Mouse (Mus musculus) CH12.LX (cell line): Measurements from ENCODE around the gene Stox1. TPM values are rescaled to one million over a fixed set of nuclear protein-coding genes. Genes with fewer than 3 reads are reported as not detected.

Experiments
- DNase-seq: peaks from one replicate; pipeline ENCODE4 v3.0.0-alpha.2; 2013; ENCODE audit errors: extremely low read depth
- H3K27ac ChIP-seq: 2 replicates; pipeline ENCODE4 v1.5.1; 2012; ENCODE audit warnings: low read depth, mild to moderate bottlenecking, control low read depth, moderate library complexity; ENCODE audit not compliant: insufficient read depth
- H3K27me3 ChIP-seq: replicated peaks from 2 replicates; pipeline ENCODE3; 2012; ENCODE audit warnings: inconsistent platforms
- H3K36me3 ChIP-seq, 2 experiments: replicated peaks in 1 of 2; 2 replicates each; pipeline versions ENCODE3 to v1.6.1; 2012; ENCODE audit warnings: inconsistent platforms in 1 of 2, low read length in 1 of 2, mild to moderate bottlenecking in 1 of 2, mixed read lengths in 1 of 2, moderate library complexity in 1 of 2; ENCODE audit not compliant: control insufficient read depth in 1 of 2, insufficient read depth in 1 of 2
- H3K4me1 ChIP-seq, 2 experiments: 2 replicates each; pipeline ENCODE4 v1.6.1; 2012; ENCODE audit warnings: inconsistent platforms in 1 of 2, moderate library complexity in 1 of 2; ENCODE audit not compliant: insufficient read depth in 2 of 2, control insufficient read depth in 1 of 2
- H3K4me2 ChIP-seq: 2 replicates; pipeline ENCODE4 v1.6.1; 2012; ENCODE audit warnings: low read depth, mild to moderate bottlenecking, control low read depth; ENCODE audit not compliant: poor library complexity, insufficient read depth, severe bottlenecking
- H3K4me3 ChIP-seq, 3 experiments: fragments of 150-350 bp in 1 of 3; sonication (generic) in 1 of 3; replicated peaks in 1 of 3; 2 replicates each; pipeline versions ENCODE3 to v1.5.1; 2011 to 2012; ENCODE audit warnings: low read depth in 2 of 3, low read length in 2 of 3, mild to moderate bottlenecking in 2 of 3, moderate library complexity in 2 of 3, control low read depth in 1 of 3, improper control_type of control experiment in 1 of 3, inconsistent platforms in 1 of 3, mixed read lengths in 1 of 3; ENCODE audit not compliant: poor library complexity in 1 of 3
- H3K79me2 ChIP-seq: replicated peaks from 2 replicates; pipeline ENCODE4 v1.6.1; 2012; ENCODE audit warnings: mild to moderate bottlenecking, moderate library complexity; ENCODE audit not compliant: control insufficient read depth, poor library complexity, insufficient read depth, severe bottlenecking; ENCODE audit errors: extremely low read depth
- H3K9ac ChIP-seq: 2 replicates; pipeline ENCODE4 v1.6.1; 2012; ENCODE audit warnings: low read depth, mild to moderate bottlenecking, control low read depth, moderate library complexity; ENCODE audit not compliant: insufficient read depth
- H3K9me3 ChIP-seq: replicated peaks from 2 replicates; pipeline ENCODE3; 2012; ENCODE audit warnings: low read length, inconsistent platforms, mixed read lengths
- BHLHE40 ChIP-seq: IDR thresholded peaks from 2 replicates; pipeline ENCODE4 v1.6.1; 2011; ENCODE audit warnings: mild to moderate bottlenecking, low read depth, low read length, improper control_type of control experiment
- CHD1 ChIP-seq: IDR thresholded peaks from 2 replicates; pipeline ENCODE4 v1.6.1; 2012; ENCODE audit warnings: low read depth, low read length, improper control_type of control experiment, inconsistent platforms
- CHD2 ChIP-seq: IDR thresholded peaks from 2 replicates; pipeline ENCODE4 v1.6.1; 2011; ENCODE audit warnings: low read length, improper control_type of control experiment
- CTCF ChIP-seq, 2 experiments: IDR thresholded peaks in 1 of 2; conservative IDR thresholded peaks in 1 of 2; 2 replicates each; pipeline ENCODE4 v1.5.1; 2011 to 2012; ENCODE audit warnings: low read depth in 2 of 2, low read length in 2 of 2, improper control_type of control experiment in 1 of 2, inconsistent platforms in 1 of 2, mild to moderate bottlenecking in 1 of 2, moderate library complexity in 1 of 2
- E2F4 ChIP-seq: IDR thresholded peaks from 2 replicates; pipeline ENCODE4 v1.6.1; 2011; ENCODE audit warnings: low read depth, low read length, improper control_type of control experiment; ENCODE audit not compliant: insufficient replicate concordance
- ELF1 ChIP-seq: IDR thresholded peaks from 2 replicates; pipeline ENCODE4 v1.6.1; 2014; ENCODE audit warnings: low read depth, mild to moderate bottlenecking, inconsistent platforms, low read length, improper control_type of control experiment
- EP300 ChIP-seq: IDR thresholded peaks from 2 replicates; pipeline ENCODE4 v1.6.1; 2011; ENCODE audit warnings: low read length, improper control_type of control experiment
- GABPA ChIP-seq: IDR thresholded peaks from 2 replicates; pipeline ENCODE4 v1.6.1; 2012; ENCODE audit warnings: low read depth, low read length, improper control_type of control experiment, inconsistent platforms; ENCODE audit not compliant: insufficient replicate concordance
- HCFC1 ChIP-seq: IDR thresholded peaks from 2 replicates; pipeline ENCODE4 v1.6.1; 2012; ENCODE audit warnings: low read depth, mild to moderate bottlenecking, inconsistent platforms, low read length, improper control_type of control experiment
- IRF4 ChIP-seq: IDR thresholded peaks from 2 replicates; pipeline ENCODE4 v1.6.1; 2014; ENCODE audit warnings: low read depth, mild to moderate bottlenecking, inconsistent platforms, low read length, improper control_type of control experiment
- JUND ChIP-seq: conservative IDR thresholded peaks from 2 replicates; pipeline ENCODE4 v1.6.1; 2011; ENCODE audit warnings: low read depth, low read length, improper control_type of control experiment
- MAZ ChIP-seq: IDR thresholded peaks from 2 replicates; pipeline ENCODE4 v1.6.1; 2012; ENCODE audit warnings: low read depth, mild to moderate bottlenecking, inconsistent platforms, low read length, improper control_type of control experiment, moderate library complexity
- MEF2A ChIP-seq: IDR thresholded peaks from 2 replicates; pipeline ENCODE4 v1.6.1; 2014; ENCODE audit warnings: low read depth, mild to moderate bottlenecking, inconsistent platforms, low read length, improper control_type of control experiment, borderline replicate concordance
- MXI1 ChIP-seq: IDR thresholded peaks from 2 replicates; pipeline ENCODE4 v1.6.1; 2011; ENCODE audit warnings: mild to moderate bottlenecking, low read depth, low read length, improper control_type of control experiment
- MYC ChIP-seq: IDR thresholded peaks from 2 replicates; pipeline ENCODE4 v1.6.1; 2011; ENCODE audit warnings: low read depth, mild to moderate bottlenecking, improper control_type of control experiment, low read length
- NRF1 ChIP-seq: IDR thresholded peaks from 2 replicates; pipeline ENCODE4 v1.6.1; 2014; ENCODE audit warnings: low read depth, mild to moderate bottlenecking, inconsistent platforms, low read length, improper control_type of control experiment, moderate library complexity
- POLR2AphosphoS2 ChIP-seq: IDR thresholded peaks from 2 replicates; pipeline ENCODE4 v1.6.1; 2011; ENCODE audit warnings: low read depth, low read length, improper control_type of control experiment
- RAD21 ChIP-seq: IDR thresholded peaks from 2 replicates; pipeline ENCODE4 v1.6.1; 2011; ENCODE audit warnings: low read depth, mild to moderate bottlenecking, low read length, improper control_type of control experiment, moderate library complexity
- SMC3 ChIP-seq: IDR thresholded peaks from 2 replicates; pipeline ENCODE4 v1.6.1; 2011; ENCODE audit warnings: low read depth, low read length, improper control_type of control experiment
- TCF12 ChIP-seq: IDR thresholded peaks from 2 replicates; pipeline ENCODE4 v1.6.1; 2014; ENCODE audit warnings: low read depth, mild to moderate bottlenecking, inconsistent platforms, low read length, improper control_type of control experiment
- UBTF ChIP-seq: IDR thresholded peaks from 2 replicates; pipeline ENCODE4 v1.6.1; 2012; ENCODE audit warnings: low read depth, mild to moderate bottlenecking, inconsistent platforms, low read length, improper control_type of control experiment, moderate library complexity
- USF1 ChIP-seq: IDR thresholded peaks from 2 replicates; pipeline ENCODE4 v1.6.1; 2014; ENCODE audit warnings: low read depth, mild to moderate bottlenecking, inconsistent platforms, low read length, improper control_type of control experiment
- USF2 ChIP-seq: conservative IDR thresholded peaks from 2 replicates; pipeline ENCODE4 v1.6.1; 2011; ENCODE audit warnings: low read depth, low read length, improper control_type of control experiment
- ZMIZ1 ChIP-seq: IDR thresholded peaks from 2 replicates; pipeline ENCODE4 v1.6.1; 2012; ENCODE audit warnings: low read depth, mild to moderate bottlenecking, inconsistent platforms, low read length, improper control_type of control experiment
- dilution Hi-C: fragments of 300-500 bp; cut with MboI; formaldehyde crosslinking; loops from 2 replicates; pipeline ENCODE4 v1.14.3; 2020; ENCODE audit warnings: low sequenced_read_pairs; ENCODE audit not compliant: extremely low pct_unique_long_range_greater_than_20kb, extremely low pct_ligation_motif_present
- in situ Hi-C: fragments of 300-500 bp; cut with MboI; formaldehyde crosslinking; loops from 3 replicates; pipeline ENCODE4 v1.14.3; 2019; ENCODE audit warnings: low sequenced_read_pairs, low pct_ligation_motif_present, low pct_unique_long_range_greater_than_20kb, mixed read lengths
- polyA plus RNA-seq: library from polyadenylated mRNA; unstranded; fragments of >175 nt; gene quantifications from 2 replicates; pipeline ENCODE4 v1.2.1, GENCODE M21; 2012; ENCODE audit warnings: low read depth; ENCODE audit not compliant: insufficient read length
- total RNA-seq, 2 experiments: library from RNA; depleted of rRNA; stranded (reverse); fragments of 300-350 nt in 1 of 2; fragments of >200 nt in 1 of 2; gene quantifications; 2 replicates each; pipeline ENCODE4 v1.2.3; 2012 to 2014

Gene Stox1
- total RNA-seq (2012; rRNA removed), result 0.17 TPM in 2 replicates
- not detected in 2 replicates for total RNA-seq (2014; rRNA removed)
- polyA plus RNA-seq, result not detected in 2 replicates

GRCm38 (mm10) chr10:62725771-62726687 is at the start of gene Stox1:
Gene Stox1 (minus strand): TSS chr10:62726128.
- no peak within 1 kb of the TSS for H3K27ac ChIP-seq
- DNase-seq, result peak; percentile 36
- peak within 1 kb of the TSS; percentile 88 for H3K4me2 ChIP-seq
- peaks cover 17% of the 10 kb centered on the region for H3K27me3 ChIP-seq
- peaks cover 3 to 14% of the 10 kb centered on the region in 2 experiments; a peak in 3 of 4 replicates for H3K4me1 ChIP-seq
- dilution Hi-C loops, result no loop called here
- peak within 1 kb of the TSS; percentile 49; the same call in 1 of the 2 replicates for H3K9ac ChIP-seq
- H3K36me3 ChIP-seq, result no peaks in the 10 kb centered on the region
- H3K79me2 ChIP-seq, result no peaks in the 10 kb centered on the region
- H3K9me3 ChIP-seq, result no peaks in the 10 kb centered on the region
- in situ Hi-C loops, result no loop called here
- H3K4me3 ChIP-seq, result peak within 1 kb of the TSS; percentile 49 to 70 (median 61)
- TF ChIP-seq E2F4 (no peak), SMC3 (peak; percentile 63), MAZ (no peak), NRF1 (peak; percentile 50; the same call in 1 of the 2 replicates), IRF4 (no peak), BHLHE40 (no peak), USF1 (no peak), ELF1 (peak; percentile 57; the same call in 1 of the 2 replicates), POLR2AphosphoS2 (no peak), UBTF (peak; percentile 90), HCFC1 (no peak), ZMIZ1 (no peak), MXI1 (peak; percentile 46; the same call in 1 of the 2 replicates), USF2 (no peak), CHD2 (no peak), MEF2A (peak; percentile 22; the same call in 1 of the 2 replicates), CHD1 (no peak), CTCF (conservative IDR thresholded peaks at IDR 0.05 in 1 of 2, IDR thresholded peaks at IDR 0.05 in 1 of 2; ENCODE audit: low read depth in 2 of 2, low read length in 2 of 2) (peak in 1 of 2 experiments; percentile 68; a peak in 2 of 4 replicates), EP300 (no peak), JUND (no peak), GABPA (no peak), RAD21 (peak; percentile 57), MYC (no peak), TCF12 (peak; percentile 36; the same call in 1 of the 2 replicates)
- TF ChIP-seq, all 38 proteins: peak for 9
